Mouse (Mus musculus): ENCODE data around the gene Ap1g1. TPM values are rescaled to one million over a fixed set of nuclear protein-coding genes. Genes with fewer than 3 reads are reported as not detected.
A peak's percentile ranks its signal among the peaks of the same experiment; 100 is the strongest.

Ap1g1 gene
- total RNA-seq, 2 experiments from 2014 or later = 28.2 to 37.0 TPM

- no peak for DNase-seq (ENCODE audit: low spot score)
These were observed 1.3 kb downstream of the Ap1g1 start for GRCm38 (mm10) chr8:109779431-109780228.

GRCm38 (mm10) chr8:109780548-109780947, 2.2 kb downstream of the Ap1g1 start:
- DNase-seq (ENCODE audit: low spot score) = no peak

GRCm38 (mm10) chr8:109790938-109791337, 12.6 kb downstream of the Ap1g1 start:
- no peak for DNase-seq (ENCODE audit: low spot score)

GRCm38 (mm10) chr8:109795166-109795565, 16.8 kb downstream of the Ap1g1 start:
- no peak for DNase-seq (ENCODE audit: low spot score)

GRCm38 (mm10) chr8:109798721-109799120, 20.4 kb downstream of the Ap1g1 start:
- DNase-seq (ENCODE audit: low spot score) = no peak

- DNase-seq (ENCODE audit: low spot score) = no peak
These were observed 20.9 kb downstream of the Ap1g1 start for GRCm38 (mm10) chr8:109799245-109799644.

GRCm38 (mm10) chr8:109800325-109800724, 22.0 kb downstream of the Ap1g1 start:
- DNase-seq (ENCODE audit: low spot score) = no peak

GRCm38 (mm10) chr8:109803211-109803610, 24.9 kb downstream of the Ap1g1 start:
- DNase-seq (ENCODE audit: low spot score) = no peak

- no peak for DNase-seq (ENCODE audit: low spot score)
These were observed 25.4 kb downstream of the Ap1g1 start for GRCm38 (mm10) chr8:109803801-109804200.

- DNase-seq (ENCODE audit: low spot score) = no peak
These were observed 28.2 kb downstream of the Ap1g1 start for GRCm38 (mm10) chr8:109806522-109806921.

GRCm38 (mm10) chr8:109807401-109808119, 29.2 kb downstream of the Ap1g1 start:
- no peak for DNase-seq (ENCODE audit: low spot score)

GRCm38 (mm10) chr8:109808120-109808447, 29.7 kb downstream of the Ap1g1 start:
- DNase-seq (ENCODE audit: low spot score) = no peak

GRCm38 (mm10) chr8:109810434-109810833, 32.1 kb downstream of the Ap1g1 start:
- peak; percentile 42 for DNase-seq (ENCODE audit: low spot score)

- no peak for DNase-seq (ENCODE audit: low spot score)
These were observed 36.9 kb downstream of the Ap1g1 start for GRCm38 (mm10) chr8:109815268-109815667.

GRCm38 (mm10) chr8:109817933-109818332, 39.6 kb downstream of the Ap1g1 start:
- DNase-seq (ENCODE audit: low spot score) = peak; percentile 11

GRCm38 (mm10) chr8:109823561-109823960, 45.2 kb downstream of the Ap1g1 start:
- DNase-seq (ENCODE audit: low spot score) = no peak

GRCm38 (mm10) chr8:109839822-109840221, 61.5 kb downstream of the Ap1g1 start:
- no peak for DNase-seq (ENCODE audit: low spot score)

- no peak for DNase-seq (ENCODE audit: low spot score)
These were observed 64.1 kb downstream of the Ap1g1 start for GRCm38 (mm10) chr8:109842468-109842867.

- no peak for DNase-seq (ENCODE audit: low spot score)
These were observed 69.5 kb downstream of the Ap1g1 start for GRCm38 (mm10) chr8:109847866-109848265.

- no peak for DNase-seq (ENCODE audit: low spot score)
These were observed 70.6 kb downstream of the Ap1g1 start for GRCm38 (mm10) chr8:109848981-109849380.

- DNase-seq (ENCODE audit: low spot score) = peak; percentile 68
These were observed 75.1 kb downstream of the Ap1g1 start for GRCm38 (mm10) chr8:109853423-109853822.

GRCm38 (mm10) chr8:109854522-109854921, 76.2 kb downstream of the Ap1g1 start:
- DNase-seq (ENCODE audit: low spot score) = no peak

- no peak for DNase-seq (ENCODE audit: low spot score)
These were observed 77.1 kb downstream of the Ap1g1 start for GRCm38 (mm10) chr8:109855451-109855850.

Data from gastrocnemius, adult 18-20 months (tissue).